Mouse (Mus musculus) cortical plate, adult 2 months (tissue): Measurements from ENCODE around the gene Sav1. TPM values are rescaled to one million over a fixed set of nuclear protein-coding genes. Genes with fewer than 3 reads are reported as not detected.

Experiments used
- H3K27ac ChIP-seq: fragments of 200-500 bp; 2 replicates; pipeline ENCODE4 v1.5.1; 2012; ENCODE audit warnings: low read length, control low read depth, inconsistent platforms; ENCODE audit not compliant: insufficient read depth
- H3K4me1 ChIP-seq: fragments of 200-500 bp; 2 replicates; pipeline ENCODE4 v1.6.1; 2011; ENCODE audit warnings: low read length; ENCODE audit not compliant: control insufficient read depth, insufficient read depth
- H3K4me3 ChIP-seq: fragments of 200-500 bp; 2 replicates; pipeline ENCODE4 v1.5.1; 2011; ENCODE audit warnings: mild to moderate bottlenecking, low read length, control low read depth; ENCODE audit not compliant: insufficient read depth
- CTCF ChIP-seq: fragments of 200-500 bp; IDR thresholded peaks from 2 replicates; pipeline ENCODE4 v1.5.1; 2011; ENCODE audit warnings: mild to moderate bottlenecking, control low read depth, low read length; ENCODE audit not compliant: insufficient read depth; ENCODE audit errors: extremely low read depth
- POLR2A ChIP-seq: fragments of 200-500 bp; IDR thresholded peaks from 2 replicates; pipeline ENCODE4 v1.6.1; 2011; ENCODE audit warnings: mild to moderate bottlenecking, low read length, control low read depth; ENCODE audit not compliant: insufficient read depth; ENCODE audit errors: extremely low read depth
- polyA plus RNA-seq: library from polyadenylated mRNA; depleted of rRNA; stranded (reverse); fragments of >200 nt; gene quantifications from 2 replicates; pipeline ENCODE4 v1.2.3, GENCODE M21; 2012

Gene Sav1
- polyA plus RNA-seq, 1 experiment, result 20.1 TPM

- TF ChIP-seq CTCF (no peak), POLR2A (no peak)
- H3K27ac ChIP-seq, result no peak overlapping the region
- H3K4me1 ChIP-seq, result no peaks in the 10 kb centered on the region
- H3K4me3 ChIP-seq, result no peak overlapping the region
Measured at GRCm38 (mm10) chr12:69998186-69998983, 11.6 kb upstream of the Sav1 start.

GRCm38 (mm10) chr12:69995382-69995781, 8.6 kb upstream of the Sav1 start:
- H3K4me3 ChIP-seq, result no peak overlapping the region
- no peak overlapping the region for H3K27ac ChIP-seq
- H3K4me1 ChIP-seq, result no peaks in the 10 kb centered on the region
- no peak for TF ChIP-seq POLR2A
- no peak for TF ChIP-seq CTCF

GRCm38 (mm10) chr12:69986241-69986762, 500 bp downstream of the Sav1 start:
- peaks cover 2% of the 10 kb centered on the region; the same call in 1 of the 2 replicates for H3K4me1 ChIP-seq
- H3K4me3 ChIP-seq, result peak overlapping the region; percentile 91
- H3K27ac ChIP-seq, result peak overlapping the region; percentile 75
- TF ChIP-seq POLR2A, result no peak
- TF ChIP-seq CTCF, result no peak

- Histone ChIP-seq H3K4me3 (no peak overlapping the region), H3K4me1 (peaks cover 2% of the 10 kb centered on the region; the same call in 1 of the 2 replicates), H3K27ac (no peak overlapping the region)
- TF ChIP-seq CTCF (no peak), POLR2A (no peak)
Measured at GRCm38 (mm10) chr12:69985546-69985945, 1.3 kb downstream of the Sav1 start.

DNA sequence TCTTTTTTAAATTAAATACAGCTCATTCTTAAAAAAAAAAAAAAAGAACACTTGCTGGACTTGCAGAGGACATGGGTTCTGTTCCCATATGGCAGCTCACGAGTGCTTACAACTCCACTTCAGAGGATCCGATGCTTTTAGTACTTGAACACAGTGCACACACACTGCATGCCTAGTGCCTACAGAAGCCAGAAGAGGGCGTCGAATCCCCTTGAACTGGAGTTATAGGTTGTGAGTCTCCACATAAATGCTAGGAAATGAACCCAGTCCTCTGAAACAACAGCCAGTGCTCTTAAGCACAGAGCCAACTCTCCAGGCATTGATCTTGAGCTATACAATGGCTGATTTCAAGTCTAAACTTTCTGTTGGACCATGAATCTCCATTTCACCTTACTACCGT, 3.9 kb downstream of the Sav1 start:
- TF ChIP-seq POLR2A, result no peak
- TF ChIP-seq CTCF, result peak; percentile 37; the same call in 1 of the 2 replicates
- peaks cover 2% of the 10 kb centered on the region; the same call in 1 of the 2 replicates for H3K4me1 ChIP-seq
- no peak overlapping the region for H3K27ac ChIP-seq
- H3K4me3 ChIP-seq, result no peak overlapping the region

- TF ChIP-seq CTCF, result no peak
- TF ChIP-seq POLR2A, result no peak
- H3K27ac ChIP-seq, result no peak overlapping the region
- H3K4me1 ChIP-seq, result peaks cover 3% of the 10 kb centered on the region; the same call in 1 of the 2 replicates
- no peak overlapping the region for H3K4me3 ChIP-seq
Measured at GRCm38 (mm10) chr12:69977376-69977998, 9.3 kb downstream of the Sav1 start.

- Histone ChIP-seq H3K4me3 (no peak overlapping the region), H3K27ac (no peak overlapping the region), H3K4me1 (peaks cover 3% of the 10 kb centered on the region; the same call in 1 of the 2 replicates)
- TF ChIP-seq CTCF (no peak), POLR2A (no peak)
Measured at GRCm38 (mm10) chr12:69976688-69977087, 10.1 kb downstream of the Sav1 start.

DNA sequence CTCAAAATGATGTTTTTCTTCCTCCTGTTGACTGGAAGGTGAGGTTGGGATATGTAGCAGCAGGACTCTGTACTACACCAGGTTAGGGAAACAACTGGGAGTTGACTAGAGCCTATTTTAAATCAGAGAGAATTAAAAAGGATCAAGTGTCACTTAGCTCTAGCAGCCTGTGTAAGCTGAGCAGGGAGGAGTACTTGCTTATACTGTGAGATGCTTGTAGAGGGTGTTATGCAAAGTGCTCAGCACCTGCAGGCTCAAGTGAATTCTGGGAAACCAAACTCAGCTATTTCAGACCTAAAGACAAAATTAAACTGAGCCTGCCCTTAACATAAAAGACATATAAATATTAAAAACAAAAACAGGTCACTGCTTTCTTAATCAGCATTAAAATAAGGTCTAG, 13.1 kb downstream of the Sav1 start:
- Histone ChIP-seq H3K4me3 (no peak overlapping the region), H3K4me1 (peaks cover 3% of the 10 kb centered on the region)
- no peak for TF ChIP-seq CTCF
- TF ChIP-seq POLR2A, result no peak

GRCm38 (mm10) chr12:69968154-69968553, 18.6 kb downstream of the Sav1 start:
- Histone ChIP-seq H3K4me1 (no peaks in the 10 kb centered on the region; the same call in 1 of the 2 replicates), H3K27ac (no peak overlapping the region), H3K4me3 (no peak overlapping the region)
- TF ChIP-seq CTCF, result no peak
- TF ChIP-seq POLR2A, result no peak

More for the DNA sequence above, 13.1 kb downstream of the Sav1 start:
- no peak overlapping the region for H3K27ac ChIP-seq

GRCm38 (mm10) chr12:69967112-69967511, 19.7 kb downstream of the Sav1 start:
- TF ChIP-seq POLR2A (no peak), CTCF (no peak)
- H3K27ac ChIP-seq, result no peak overlapping the region
- no peaks in the 10 kb centered on the region; the same call in 1 of the 2 replicates for H3K4me1 ChIP-seq
- H3K4me3 ChIP-seq, result no peak overlapping the region
